Mouse (Mus musculus) E14TG2a.4 (cell line): ENCODE results near the gene Gpr34.
A peak's percentile ranks its signal among the peaks of the same experiment; 100 is the strongest.

Experiments used
- H3K27me3 ChIP-seq: 2 replicates; pipeline ENCODE4 v1.6.1; 2014; ENCODE audit warnings: low read length, control low read depth; ENCODE audit not compliant: insufficient read depth
- H3K36me3 ChIP-seq: 2 replicates; pipeline ENCODE4 v1.6.1; 2014; ENCODE audit warnings: low read length, control low read depth; ENCODE audit not compliant: insufficient read depth
- H3K4me1 ChIP-seq: replicated peaks from 2 replicates; pipeline ENCODE4 v1.6.1; 2014; ENCODE audit warnings: low read depth, low read length, control low read depth
- H3K4me3 ChIP-seq: replicated peaks from 2 replicates; pipeline ENCODE4 v1.5.1; 2014; ENCODE audit warnings: mild to moderate bottlenecking, low read length
- H3K9me3 ChIP-seq: 2 replicates; pipeline ENCODE4 v1.6.1; 2014; ENCODE audit warnings: low read length, control low read depth
- CTCF ChIP-seq: conservative IDR thresholded peaks from 2 replicates; pipeline ENCODE4 v1.5.1; 2014; ENCODE audit warnings: low read length
- NANOG ChIP-seq: IDR thresholded peaks from 2 replicates; pipeline ENCODE4 v1.6.1; 2014; ENCODE audit warnings: borderline replicate concordance, low read length, mixed read lengths
- POU5F1 ChIP-seq: IDR thresholded peaks from 2 replicates; pipeline ENCODE4 v1.6.1; 2014; ENCODE audit warnings: low read length, borderline replicate concordance

Gpr34 gene

GRCm38 (mm10) chrX:13656721-13657120 is 24.8 kb downstream of the Gpr34 start:
- Histone ChIP-seq H3K27me3 (no peaks in the 10 kb centered on the region), H3K4me1 (no peaks in the 10 kb centered on the region), H3K4me3 (no peak overlapping the region), H3K36me3 (no peaks in the 10 kb centered on the region), H3K9me3 (no peaks in the 10 kb centered on the region)
- no peak for TF ChIP-seq POU5F1
- peak; percentile 39 for TF ChIP-seq CTCF
- no peak for TF ChIP-seq NANOG

DNA sequence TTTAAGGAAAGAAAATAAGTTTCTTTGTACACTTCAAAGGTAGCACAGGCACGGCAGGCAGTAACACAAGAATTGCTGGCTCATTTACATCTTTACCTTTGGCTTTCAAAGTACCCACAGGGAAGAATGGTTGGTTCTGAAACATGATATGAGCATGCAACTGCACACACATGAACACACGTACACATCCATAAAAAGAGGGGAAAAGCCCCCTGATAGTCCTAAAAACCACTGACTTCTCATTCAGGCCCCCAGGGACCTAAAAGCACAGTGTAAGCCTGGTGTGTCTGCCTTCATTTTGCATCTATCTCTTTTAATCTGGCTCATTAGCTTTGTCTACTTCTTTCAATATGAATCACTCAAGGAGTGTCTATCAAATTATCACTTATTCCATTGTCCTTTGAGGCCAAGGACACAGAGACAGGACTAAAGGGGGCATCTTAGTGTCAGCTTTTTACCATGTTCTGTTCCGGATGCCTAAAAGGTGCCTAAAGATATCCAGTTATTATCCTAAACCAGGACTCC is 26.8 kb downstream of the Gpr34 start:
- no peak overlapping the region for H3K4me3 ChIP-seq

GRCm38 (mm10) chrX:13659201-13659890 is 27.5 kb downstream of the Gpr34 start:
- no peak for TF ChIP-seq CTCF
- TF ChIP-seq POU5F1: no peak
- no peak for TF ChIP-seq NANOG
- Histone ChIP-seq H3K9me3 (no peaks in the 10 kb centered on the region), H3K4me3 (no peak overlapping the region), H3K36me3 (no peaks in the 10 kb centered on the region), H3K27me3 (no peaks in the 10 kb centered on the region), H3K4me1 (no peaks in the 10 kb centered on the region)

More for the DNA sequence above, 26.8 kb downstream of the Gpr34 start:
- TF ChIP-seq CTCF: no peak
- TF ChIP-seq POU5F1: no peak
- no peak for TF ChIP-seq NANOG
- Histone ChIP-seq H3K36me3 (no peaks in the 10 kb centered on the region), H3K4me1 (no peaks in the 10 kb centered on the region), H3K9me3 (no peaks in the 10 kb centered on the region), H3K27me3 (no peaks in the 10 kb centered on the region)

GRCm38 (mm10) chrX:13661063-13661462 is 29.2 kb downstream of the Gpr34 start, which contains the start of gene Gpr82:
Gene Gpr82 (plus strand): TSS chrX:13661363.
- Histone ChIP-seq H3K9me3 (no peaks in the 10 kb centered on the region), H3K4me3 (no peak within 1 kb of the TSS), H3K4me1 (no peaks in the 10 kb centered on the region), H3K27me3 (no peaks in the 10 kb centered on the region), H3K36me3 (no peaks in the 10 kb centered on the region)
- no peak for TF ChIP-seq POU5F1
- no peak for TF ChIP-seq CTCF
- TF ChIP-seq NANOG: no peak

- Histone ChIP-seq H3K36me3 (no peaks in the 10 kb centered on the region), H3K9me3 (no peaks in the 10 kb centered on the region), H3K27me3 (no peaks in the 10 kb centered on the region), H3K4me3 (no peak overlapping the region), H3K4me1 (peaks cover 4% of the 10 kb centered on the region; the same call in 1 of the 2 replicates)
- TF ChIP-seq POU5F1 (no peak), CTCF (no peak), NANOG (no peak)
Observed at GRCm38 (mm10) chrX:13668867-13669266, 37.0 kb downstream of the Gpr34 start.

GRCm38 (mm10) chrX:13670342-13670741 is 38.5 kb downstream of the Gpr34 start:
- peaks cover 4% of the 10 kb centered on the region; the same call in 1 of the 2 replicates for H3K4me1 ChIP-seq
- no peaks in the 10 kb centered on the region for H3K9me3 ChIP-seq
- no peaks in the 10 kb centered on the region for H3K36me3 ChIP-seq
- no peaks in the 10 kb centered on the region for H3K27me3 ChIP-seq
- TF ChIP-seq CTCF (no peak), NANOG (no peak), POU5F1 (no peak)
- H3K4me3 ChIP-seq: no peak overlapping the region

DNA sequence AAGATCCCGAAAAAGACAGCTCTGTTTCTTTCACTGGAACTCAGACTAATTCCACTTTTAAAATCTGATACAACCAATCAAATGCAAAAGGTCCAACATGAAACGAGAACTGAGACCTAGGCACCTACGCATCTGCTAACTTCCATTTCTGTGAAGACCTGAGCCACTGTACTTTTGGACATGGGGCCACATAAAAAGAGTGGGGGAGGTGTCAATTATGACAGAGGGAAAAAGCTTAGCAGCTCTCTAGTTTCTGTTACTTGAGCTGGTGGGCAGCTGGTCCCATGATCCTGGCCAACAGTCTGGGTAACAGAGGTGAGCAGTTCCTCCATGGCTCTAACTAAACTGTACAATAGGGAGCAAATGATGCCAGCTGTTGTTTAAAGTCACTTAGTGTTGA is 41.1 kb downstream of the Gpr34 start:
- TF ChIP-seq NANOG: no peak
- Histone ChIP-seq H3K4me1 (peaks cover 4% of the 10 kb centered on the region; the same call in 1 of the 2 replicates), H3K27me3 (no peaks in the 10 kb centered on the region), H3K36me3 (no peaks in the 10 kb centered on the region), H3K9me3 (no peaks in the 10 kb centered on the region), H3K4me3 (no peak overlapping the region)

DNA sequence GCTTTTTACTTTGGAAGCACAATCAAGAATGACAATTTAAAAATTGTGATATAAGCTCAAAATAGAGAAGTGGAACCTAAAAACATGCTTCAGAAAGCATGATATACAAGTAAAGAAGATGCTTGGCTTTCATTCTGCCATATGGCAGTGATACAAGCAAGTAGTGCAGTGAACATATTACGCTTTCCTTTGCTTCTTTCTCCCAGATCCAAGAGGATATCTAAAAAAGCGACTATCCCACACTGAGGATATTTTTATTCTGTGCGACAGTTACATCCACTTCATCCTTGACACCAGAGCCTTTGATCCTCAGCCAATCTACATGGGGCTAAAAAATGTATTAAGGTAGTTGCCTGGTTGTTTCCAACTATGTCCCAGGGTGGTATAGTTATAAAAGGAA is 49.9 kb downstream of the Gpr34 start:
- Histone ChIP-seq H3K9me3 (no peaks in the 10 kb centered on the region), H3K4me3 (no peak overlapping the region), H3K27me3 (no peaks in the 10 kb centered on the region), H3K4me1 (no peaks in the 10 kb centered on the region), H3K36me3 (no peaks in the 10 kb centered on the region)
- TF ChIP-seq NANOG (no peak), CTCF (no peak), POU5F1 (no peak)

DNA sequence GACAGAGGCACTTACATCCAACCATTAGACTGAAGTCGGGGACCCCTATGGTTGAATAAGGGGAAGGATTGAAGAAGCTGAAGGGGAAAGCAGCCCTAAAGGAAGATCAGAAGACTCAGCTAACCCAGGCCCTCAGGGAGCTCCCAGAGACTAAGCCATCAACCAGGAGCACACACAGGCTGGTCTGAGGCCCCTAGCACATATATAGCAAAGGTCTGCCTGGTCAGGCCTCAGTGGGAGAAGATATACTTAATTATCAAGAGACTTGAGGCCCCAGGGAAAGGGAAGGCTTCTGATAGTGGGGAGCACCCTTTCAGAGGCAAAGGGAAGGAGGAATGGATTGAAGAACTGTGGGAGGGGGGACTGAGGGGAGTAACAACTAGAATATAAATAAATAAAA is 54.7 kb downstream of the Gpr34 start:
- TF ChIP-seq CTCF (no peak), POU5F1 (no peak), NANOG (no peak)
- Histone ChIP-seq H3K36me3 (no peaks in the 10 kb centered on the region), H3K4me3 (no peak overlapping the region), H3K4me1 (no peaks in the 10 kb centered on the region), H3K27me3 (no peaks in the 10 kb centered on the region), H3K9me3 (no peaks in the 10 kb centered on the region)
